Mouse (Mus musculus) MEL (cell line): ENCODE measurements around the gene Gm28047. TPM values are rescaled to one million over a fixed set of nuclear protein-coding genes. Genes with fewer than 3 reads are reported as not detected.
A peak's percentile ranks its signal among the peaks of the same experiment; 100 is the strongest.

ENCODE experiments used
- DNase-seq: peaks from one replicate; pipeline ENCODE4 v3.0.0; 2011; ENCODE audit warnings: low read depth, low spot score
- H3K27ac ChIP-seq: 2 replicates; pipeline ENCODE4 v1.5.1; 2012; ENCODE audit warnings: low read depth, mild to moderate bottlenecking, control low read depth, low read length, moderate library complexity; ENCODE audit not compliant: control insufficient read depth
- H3K27me3 ChIP-seq, 2 experiments: fragments of 150-350 bp in 1 of 2; sonication (generic) in 1 of 2; 2 replicates each; pipeline ENCODE4 v1.6.1; 2012; ENCODE audit warnings: low read length in 2 of 2, mild to moderate bottlenecking in 2 of 2, improper control_type of control experiment in 1 of 2, moderate library complexity in 1 of 2; ENCODE audit not compliant: insufficient read depth in 2 of 2, control insufficient read depth in 1 of 2
- H3K36me3 ChIP-seq, 2 experiments: 2 replicates each; pipeline ENCODE4 v1.6.1; 2012 to 2014; ENCODE audit warnings: low read length in 2 of 2, improper control_type of control experiment in 1 of 2, inconsistent platforms in 1 of 2, mild to moderate bottlenecking in 1 of 2; ENCODE audit not compliant: insufficient read depth in 2 of 2, control insufficient read depth in 1 of 2
- H3K4me1 ChIP-seq, 2 experiments: fragments of 150-350 bp in 1 of 2; sonication (generic) in 1 of 2; 2 replicates each; pipeline ENCODE4 v1.6.1; 2012; ENCODE audit warnings: low read length in 2 of 2, improper control_type of control experiment in 1 of 2, mild to moderate bottlenecking in 1 of 2; ENCODE audit not compliant: insufficient read depth in 2 of 2, control insufficient read depth in 1 of 2
- H3K4me3 ChIP-seq, 2 experiments: fragments of 150-350 bp in 1 of 2; sonication (generic) in 1 of 2; 2 replicates each; pipeline ENCODE4 v1.5.1; 2012; ENCODE audit warnings: low read depth in 2 of 2, low read length in 2 of 2, mild to moderate bottlenecking in 2 of 2, moderate library complexity in 2 of 2, control low read depth in 1 of 2, improper control_type of control experiment in 1 of 2; ENCODE audit not compliant: control insufficient read depth in 1 of 2, insufficient read depth in 1 of 2
- H3K79me2 ChIP-seq: 2 replicates; pipeline ENCODE4 v1.6.1; 2012; ENCODE audit warnings: mild to moderate bottlenecking, low read length, moderate library complexity; ENCODE audit not compliant: control insufficient read depth, poor library complexity, insufficient read depth
- H3K9ac ChIP-seq: 2 replicates; pipeline ENCODE4 v1.6.1; 2012; ENCODE audit warnings: low read depth, mild to moderate bottlenecking, control low read depth, low read length, moderate library complexity; ENCODE audit not compliant: control insufficient read depth, poor library complexity, severe bottlenecking
- H3K9me3 ChIP-seq: fragments of 150-350 bp; sonication (generic); replicated peaks from 2 replicates; pipeline ENCODE4 v1.6.1; 2012; ENCODE audit warnings: mild to moderate bottlenecking, low read length, improper control_type of control experiment, moderate library complexity; ENCODE audit not compliant: insufficient read depth
- BHLHE40 ChIP-seq: IDR thresholded peaks from 2 replicates; pipeline ENCODE4 v1.6.1; 2012; ENCODE audit warnings: low read depth, mild to moderate bottlenecking, inconsistent platforms, low read length, improper control_type of control experiment, borderline replicate concordance
- CHD2 ChIP-seq: IDR thresholded peaks from 2 replicates; pipeline ENCODE4 v1.6.1; 2011; ENCODE audit warnings: low read length, improper control_type of control experiment
- CTCF ChIP-seq, 3 experiments: IDR thresholded peaks in 2 of 3; conservative IDR thresholded peaks in 1 of 3; 2 replicates each; pipeline ENCODE4 v1.5.1; 2011 to 2012; ENCODE audit warnings: low read length in 3 of 3, low read depth in 2 of 3, mild to moderate bottlenecking in 2 of 3, improper control_type of control experiment in 1 of 3, inconsistent platforms in 1 of 3, mixed read lengths in 1 of 3, moderate library complexity in 1 of 3; ENCODE audit not compliant: control insufficient read depth in 1 of 3, insufficient read depth in 1 of 3, poor library complexity in 1 of 3, severe bottlenecking in 1 of 3
- E2F4 ChIP-seq: IDR thresholded peaks from 2 replicates; pipeline ENCODE4 v1.6.1; 2011; ENCODE audit warnings: low read depth, low read length, improper control_type of control experiment, borderline replicate concordance
- ELF1 ChIP-seq: IDR thresholded peaks from 2 replicates; pipeline ENCODE4 v1.6.1; 2014; ENCODE audit warnings: low read depth, mild to moderate bottlenecking, inconsistent platforms, low read length, improper control_type of control experiment, moderate library complexity
- ETS1 ChIP-seq: IDR thresholded peaks from 2 replicates; pipeline ENCODE4 v1.6.1; 2012; ENCODE audit warnings: low read depth, mild to moderate bottlenecking, inconsistent platforms, low read length, improper control_type of control experiment, moderate library complexity
- HCFC1 ChIP-seq: IDR thresholded peaks from 2 replicates; pipeline ENCODE4 v1.6.1; 2012; ENCODE audit warnings: low read depth, mild to moderate bottlenecking, inconsistent platforms, low read length, improper control_type of control experiment, moderate library complexity
- MAZ ChIP-seq: IDR thresholded peaks from 2 replicates; pipeline ENCODE4 v1.6.1; 2012; ENCODE audit warnings: low read depth, mild to moderate bottlenecking, inconsistent platforms, low read length, improper control_type of control experiment
- MXI1 ChIP-seq: IDR thresholded peaks from 2 replicates; pipeline ENCODE4 v1.6.1; 2011; ENCODE audit warnings: mild to moderate bottlenecking, low read depth, low read length, improper control_type of control experiment
- NELFE ChIP-seq: IDR thresholded peaks from 2 replicates; pipeline ENCODE4 v1.6.1; 2011; ENCODE audit warnings: low read depth, low read length, improper control_type of control experiment
- NRF1 ChIP-seq: IDR thresholded peaks from 2 replicates; pipeline ENCODE4 v1.6.1; 2014; ENCODE audit warnings: low read depth, mild to moderate bottlenecking, inconsistent platforms, low read length, improper control_type of control experiment, moderate library complexity; ENCODE audit not compliant: poor library complexity, insufficient read depth, severe bottlenecking
- POLR2A ChIP-seq, 2 experiments: IDR thresholded peaks; 2 replicates each; pipeline ENCODE4 v1.6.1; 2011 to 2012; ENCODE audit warnings: low read length in 2 of 2, mild to moderate bottlenecking in 2 of 2, control low read depth in 1 of 2, improper control_type of control experiment in 1 of 2, low read depth in 1 of 2, moderate library complexity in 1 of 2; ENCODE audit not compliant: control insufficient read depth in 1 of 2, insufficient read depth in 1 of 2, poor library complexity in 1 of 2
- POLR2AphosphoS2 ChIP-seq: IDR thresholded peaks from 2 replicates; pipeline ENCODE4 v1.6.1; 2011; ENCODE audit warnings: low read length, improper control_type of control experiment
- POLR2AphosphoS5 ChIP-seq: IDR thresholded peaks from 2 replicates; pipeline ENCODE4 v1.6.1; 2012; ENCODE audit warnings: low read depth, borderline replicate concordance, mild to moderate bottlenecking, inconsistent platforms, low read length, moderate library complexity, mixed read lengths
- RCOR1 ChIP-seq: IDR thresholded peaks from 2 replicates; pipeline ENCODE4 v1.6.1; 2012; ENCODE audit warnings: low read depth, mild to moderate bottlenecking, inconsistent platforms, low read length, improper control_type of control experiment
- SIN3A ChIP-seq: IDR thresholded peaks from 2 replicates; pipeline ENCODE4 v1.6.1; 2012; ENCODE audit warnings: low read length, improper control_type of control experiment, inconsistent platforms
- TAL1 ChIP-seq: IDR thresholded peaks from 2 replicates; pipeline ENCODE4 v1.6.1; 2012; ENCODE audit warnings: mild to moderate bottlenecking, inconsistent platforms, low read length, moderate library complexity, mixed read lengths
- TBP ChIP-seq: IDR thresholded peaks from 2 replicates; pipeline ENCODE4 v1.8.0; 2011; ENCODE audit warnings: low read depth, low read length, improper control_type of control experiment
- UBTF ChIP-seq: IDR thresholded peaks from 2 replicates; pipeline ENCODE4 v1.6.1; 2012; ENCODE audit warnings: low read depth, mild to moderate bottlenecking, inconsistent platforms, low read length, improper control_type of control experiment, moderate library complexity, borderline replicate concordance; ENCODE audit not compliant: insufficient read depth
- polyA plus RNA-seq, 2 experiments: library from polyadenylated mRNA; stranded (reverse) in 1 of 2; unstranded in 1 of 2; fragments of >175 nt in 1 of 2; fragments of >200 nt in 1 of 2; gene quantifications; 2 replicates each; pipeline versions ENCODE4 v1.2.1 to v1.2.4; 2012; ENCODE audit warnings: low replicate concordance in 2 of 2, low read depth in 1 of 2; ENCODE audit not compliant: insufficient read length in 2 of 2, insufficient read depth in 1 of 2, missing spikeins in 1 of 2
- total RNA-seq: library from RNA; depleted of rRNA; stranded (reverse); fragments of 300-350 nt; gene quantifications from 2 replicates; pipeline ENCODE4 v1.2.3, GENCODE M21; 2012

Gene Gm28047
- total and polyA plus RNA-seq, 3 experiments, result 0.52 TPM; not detected in 2

DNA sequence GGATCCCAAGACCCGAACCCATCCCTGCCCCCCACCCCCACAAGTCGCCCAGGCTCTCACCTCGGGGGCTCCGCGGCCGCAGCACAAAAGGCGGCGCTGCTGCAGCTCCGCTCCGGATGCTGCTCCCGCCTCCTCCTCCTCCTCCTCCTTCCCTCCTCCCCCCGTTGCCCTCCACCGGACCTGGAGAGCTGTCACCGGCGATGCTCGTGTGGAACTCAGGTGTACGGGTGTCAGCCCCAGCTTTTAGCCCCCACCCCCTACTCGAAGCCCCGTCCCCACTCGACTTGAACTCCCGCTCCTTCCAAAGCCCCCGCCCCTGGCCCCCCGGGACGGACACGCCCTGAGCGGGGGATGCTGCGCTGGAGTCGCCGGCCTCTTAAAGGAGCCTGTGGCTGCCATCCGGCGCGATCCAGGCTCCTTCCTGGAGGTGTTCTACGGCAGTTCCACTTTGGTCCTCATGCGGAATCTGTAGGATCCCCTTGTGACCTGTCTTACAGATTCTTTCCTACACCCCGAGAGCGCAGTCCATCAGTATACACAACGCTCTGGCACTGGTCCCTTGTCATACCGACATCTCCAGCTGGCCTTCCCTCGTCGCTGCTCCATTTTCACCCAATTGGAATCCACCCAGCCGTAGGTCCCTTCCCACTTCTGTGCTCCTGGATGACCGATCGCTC is 108.0 kb downstream of the Gm28047 start, which contains the start of gene Map3k12:
TSS of gene Map3k12 (minus strand) at position 337 of the 677 bp plus-strand sequence.
- Histone ChIP-seq H3K4me3 (peak within 1 kb of the TSS; percentile 70 to 78), H3K9ac (peak within 1 kb of the TSS; percentile 69), H3K79me2 (peaks cover 17% of the 10 kb centered on the region), H3K36me3 (peaks cover 0 to 16% of the 10 kb centered on the region in 2 experiments; a peak in 2 of 4 replicates), H3K27me3 (no peaks in the 10 kb centered on the region), H3K27ac (peak within 1 kb of the TSS; percentile 55), H3K4me1 (peaks cover 5 to 20% of the 10 kb centered on the region in 2 experiments; a peak in 3 of 4 replicates), H3K9me3 (no peaks in the 10 kb centered on the region)
- peak; percentile 88 for DNase-seq
- TF ChIP-seq RCOR1 (0 out of 2 replicates have a peak, but pooled peaks have one; percentile 26), ETS1 (0 out of 2 replicates have a peak, but pooled peaks have one; percentile 2), TAL1 (no peak), SIN3A (peak; percentile 67), HCFC1 (peak; percentile 46; the same call in 1 of the 2 replicates), POLR2AphosphoS5 (no peak), NELFE (no peak; the same call in 1 of the 2 replicates), POLR2A (IDR thresholded peaks at IDR 0.05; ENCODE audit: control insufficient read depth in 1 of 2, insufficient read depth in 1 of 2, low read depth in 1 of 2, low read length in 2 of 2, poor library complexity in 1 of 2) (peak in 1 of 2 experiments; percentile 67; a peak in 2 of 4 replicates), NRF1 (peak; percentile 34; the same call in 1 of the 2 replicates), UBTF (0 out of 2 replicates have a peak, but pooled peaks have one; percentile 60), MAZ (peak; percentile 98), ELF1 (0 out of 2 replicates have a peak, but pooled peaks have one; percentile 34), MXI1 (peak; percentile 36), CTCF (IDR thresholded peaks at IDR 0.05 in 2 of 3, conservative IDR thresholded peaks at IDR 0.05 in 1 of 3; ENCODE audit: control insufficient read depth in 1 of 3, insufficient read depth in 1 of 3, low read depth in 2 of 3, low read length in 3 of 3, poor library complexity in 1 of 3, severe bottlenecking in 1 of 3) (peak in 1 of 3 experiments; percentile 36; a peak in 2 of 6 replicates)

DNA sequence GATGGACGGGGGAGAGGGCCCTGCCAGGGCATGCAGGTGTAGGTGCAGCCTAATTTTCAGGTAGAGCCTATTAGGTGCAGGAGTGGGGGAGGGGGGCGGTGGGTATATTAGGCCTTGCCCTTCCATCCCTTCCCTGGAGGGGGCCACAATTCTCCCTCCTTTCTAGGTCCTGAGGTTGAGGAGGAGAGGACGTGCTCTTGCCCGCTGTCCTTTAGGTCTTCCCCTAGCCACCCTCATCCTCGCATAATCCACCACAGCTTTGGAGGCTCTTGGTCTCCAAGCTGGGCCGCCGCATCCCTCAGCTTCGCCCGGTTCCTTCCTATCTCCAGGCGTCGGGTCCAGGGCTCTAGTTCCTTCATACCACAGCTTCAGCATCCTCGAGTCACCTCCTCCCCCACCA is 108.6 kb downstream of the Gm28047 start:
- Histone ChIP-seq H3K79me2 (peaks cover 17% of the 10 kb centered on the region), H3K9me3 (no peaks in the 10 kb centered on the region), H3K4me1 (peaks cover 5 to 20% of the 10 kb centered on the region in 2 experiments; a peak in 3 of 4 replicates), H3K27ac (no peak overlapping the region), H3K36me3 (peaks cover 0 to 14% of the 10 kb centered on the region in 2 experiments; a peak in 2 of 4 replicates), H3K4me3 (peak overlapping the region; percentile 70 to 78), H3K27me3 (no peaks in the 10 kb centered on the region), H3K9ac (peak overlapping the region; percentile 69)
- no peak for DNase-seq
- no peak for TF ChIP-seq CHD2
- TF ChIP-seq BHLHE40, result no peak
- no peak for TF ChIP-seq TBP
- no peak for TF ChIP-seq POLR2AphosphoS2
- no peak for TF ChIP-seq CTCF (IDR thresholded peaks at IDR 0.05 in 2 of 3, conservative IDR thresholded peaks at IDR 0.05 in 1 of 3; ENCODE audit: control insufficient read depth in 1 of 3, insufficient read depth in 1 of 3, low read depth in 2 of 3, low read length in 3 of 3, poor library complexity in 1 of 3, severe bottlenecking in 1 of 3)
- no peak for TF ChIP-seq SIN3A
- no peak for TF ChIP-seq E2F4
- TF ChIP-seq HCFC1, result no peak
- no peak for TF ChIP-seq NRF1
